Mouse (Mus musculus) myocyte (in vitro differentiated cells): ENCODE results near the gene Baiap3.

Source experiments
- E2F4 ChIP-seq: IDR thresholded peaks from one replicate; pipeline ENCODE4 v1.6.1; 2011; ENCODE audit warnings: mild to moderate bottlenecking, control low read depth, moderate library complexity; ENCODE audit not compliant: insufficient read depth
- MAX ChIP-seq: IDR thresholded peaks from one replicate; pipeline ENCODE4 v1.6.1; 2011; ENCODE audit warnings: low read depth, mild to moderate bottlenecking, control low read depth
- MYOD1 ChIP-seq, 3 experiments: IDR thresholded peaks; one replicate each; pipeline ENCODE4 v1.6.1; 2011; ENCODE audit warnings: control low read depth in 2 of 3, low read depth in 2 of 3, mild to moderate bottlenecking in 2 of 3, moderate library complexity in 1 of 3; ENCODE audit not compliant: insufficient read length in 2 of 3, control insufficient read depth in 1 of 3
- MYOG ChIP-seq, 3 experiments: IDR thresholded peaks; one replicate each; pipeline ENCODE4 v1.6.1; 2011; ENCODE audit warnings: control low read depth in 2 of 3, low read depth in 2 of 3, mild to moderate bottlenecking in 2 of 3; ENCODE audit not compliant: insufficient read length in 2 of 3, control insufficient read depth in 1 of 3, insufficient read depth in 1 of 3
- POLR2A ChIP-seq: IDR thresholded peaks from one replicate; pipeline ENCODE4 v1.6.1; 2011; ENCODE audit warnings: low read depth, mild to moderate bottlenecking, control low read depth, moderate library complexity; ENCODE audit not compliant: insufficient read length
- REST ChIP-seq: IDR thresholded peaks from one replicate; pipeline ENCODE4 v1.6.1; 2011; ENCODE audit warnings: mild to moderate bottlenecking, control low read depth, moderate library complexity; ENCODE audit not compliant: insufficient read depth, insufficient read length
- SRF ChIP-seq: IDR thresholded peaks from one replicate; pipeline ENCODE4 v1.6.1; 2011; ENCODE audit warnings: low read depth; ENCODE audit not compliant: control insufficient read depth, insufficient read length
- TCF12 ChIP-seq: IDR thresholded peaks from one replicate; pipeline ENCODE4 v1.6.1; 2011; ENCODE audit warnings: mild to moderate bottlenecking, control low read depth; ENCODE audit not compliant: poor library complexity, insufficient read depth, severe bottlenecking
- TCF3 ChIP-seq: IDR thresholded peaks from one replicate; pipeline ENCODE4 v1.6.1; 2011; ENCODE audit warnings: low read depth, control low read depth; ENCODE audit not compliant: insufficient read length
- USF1 ChIP-seq: IDR thresholded peaks from one replicate; pipeline ENCODE4 v1.6.1; 2011; ENCODE audit warnings: low read depth, mild to moderate bottlenecking, control low read depth, moderate library complexity

DNA sequence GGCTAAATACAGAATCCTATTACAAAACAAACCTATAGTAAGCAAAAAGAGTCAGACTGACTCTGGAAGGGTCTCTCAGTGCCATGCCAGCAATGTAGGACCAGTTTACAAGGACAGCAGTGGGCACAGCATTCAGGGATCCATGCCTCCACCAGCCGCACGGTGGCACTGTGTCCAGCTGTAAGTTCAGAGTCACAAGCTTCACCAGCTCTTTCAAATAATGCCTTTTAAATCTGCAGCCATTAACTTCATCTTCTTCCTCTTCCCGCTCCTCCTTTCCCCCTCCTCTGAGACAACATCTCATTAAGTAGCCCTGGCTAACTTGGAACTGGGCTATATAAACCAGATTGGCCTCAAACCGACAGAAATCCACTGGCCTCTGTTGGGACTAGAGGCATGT is 32.7 kb upstream of the Baiap3 start:
- TF ChIP-seq POLR2A (no peak), USF1 (no peak), SRF (no peak), TCF3 (no peak), MAX (no peak), TCF12 (no peak), MYOG (IDR thresholded peaks at IDR 0.05; ENCODE audit: control insufficient read depth in 1 of 3, insufficient read depth in 1 of 3, insufficient read length in 2 of 3, low read depth in 2 of 3) (no peak), E2F4 (no peak), MYOD1 (IDR thresholded peaks at IDR 0.05; ENCODE audit: control insufficient read depth in 1 of 3, insufficient read length in 2 of 3, low read depth in 2 of 3) (no peak), REST (no peak)
